In the genomic region with DNA sequence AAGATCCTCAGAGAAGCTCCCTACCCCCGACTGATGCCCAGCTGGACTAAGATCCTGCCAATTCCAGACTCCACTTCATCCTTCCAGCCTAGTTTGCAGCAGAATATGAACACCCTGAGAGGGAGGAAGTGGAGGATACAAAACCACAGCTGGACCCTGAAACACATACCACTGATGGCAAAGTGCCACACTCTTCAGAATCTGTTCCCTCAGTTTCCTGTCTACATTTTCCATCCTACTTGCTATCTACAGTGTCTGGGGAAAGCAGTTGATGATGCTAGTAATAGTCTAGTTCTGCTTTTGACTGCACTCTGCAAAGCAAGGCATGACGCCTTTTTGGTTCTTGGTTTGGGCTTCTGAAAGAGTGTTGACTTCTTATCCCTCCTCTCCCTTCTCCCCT, we compare ENCODE assay signal across 13 mouse cellular contexts. TPM values are rescaled to one million over a fixed set of nuclear protein-coding genes. Genes with fewer than 3 reads are reported as not detected.
DNase-seq lines count a peak whose midpoint lies in the region; ATAC-seq and TF ChIP-seq lines count a peak whose summit lies in the region.
"Had no signal": no experiment of that assay in that cellular context is flagged by ENCODE, and none has a peak within 500 bp of the region (broad histone marks: within the 10 kb centered on the region; RNA-seq: fewer than 3 reads in every experiment).

No protein-coding gene starts in this region.

- TF ChIP-seq EP300 in MEL (IDR thresholded peaks at IDR 0.05; ENCODE audit: low read depth in 1 of 2, low read length in 2 of 2), result no peak

- intact Hi-C loops in left cerebral cortex, postnatal 14 days (cut with DNase I), result no loop called here
- intact Hi-C loops in left cerebral cortex, postnatal 4 days (cut with DNase I), result no loop called here

- no peak overlapping the region for H3K4me2 ChIP-seq in heart, embryonic 16.5 days (ENCODE audit: low read depth, low read length)
- H3K4me2 ChIP-seq: hindbrain, embryonic 15.5 days; limb, embryonic 12.5 days had no signal

- no peak overlapping the region for H3K4me3 ChIP-seq in MEL (ENCODE audit: control insufficient read depth in 1 of 2, insufficient read depth in 1 of 2, low read depth in 2 of 2, low read length in 2 of 2)
- H3K4me3 ChIP-seq in heart, embryonic 16.5 days (ENCODE audit: low read length), result no peak overlapping the region
- H3K4me3 ChIP-seq: hindbrain, embryonic 15.5 days; limb, embryonic 12.5 days had no signal

- H3K27me3 ChIP-seq in MEL (ENCODE audit: control insufficient read depth in 1 of 2, insufficient read depth in 2 of 2, low read length in 2 of 2), result no peaks in the 10 kb centered on the region
- H3K27me3 ChIP-seq in heart, embryonic 16.5 days (ENCODE audit: control insufficient read depth, insufficient read depth, low read length), result no peaks in the 10 kb centered on the region
- H3K27me3 ChIP-seq: hindbrain, embryonic 15.5 days; limb, embryonic 12.5 days had no signal

- peak; percentile 39 to 70 for DNase-seq in left cerebral cortex, postnatal 14 days (ENCODE audit: low spot score in 2 of 2)
- DNase-seq in left cerebral cortex, postnatal 4 days, result no peak
- DNase-seq in MEL (ENCODE audit: low read depth, low spot score) (peak; percentile 46), adipocyte (ENCODE audit: low spot score) (no peak)
- peak; percentile 59 for DNase-seq in lung, postnatal 36 days
- DNase-seq in kidney, postnatal 10 days, result no peak
- DNase-seq in adrenal gland, postnatal 25 days, result no peak
- DNase-seq: cerebellum, adult 11-12 months had no signal

- H3K36me3 ChIP-seq in MEL (ENCODE audit: control insufficient read depth in 1 of 2, insufficient read depth in 2 of 2, low read length in 2 of 2), result peaks cover 0 to 5% of the 10 kb centered on the region in 2 experiments; a peak in 2 of 4 replicates
- H3K36me3 ChIP-seq in heart, embryonic 16.5 days (ENCODE audit: control insufficient read depth, insufficient read depth), result no peaks in the 10 kb centered on the region
- H3K36me3 ChIP-seq: hindbrain, embryonic 15.5 days; limb, embryonic 12.5 days had no signal

- H3K79me2 ChIP-seq in MEL (ENCODE audit: control insufficient read depth, insufficient read depth, low read length, poor library complexity), result no peaks in the 10 kb centered on the region

- no peak for TF ChIP-seq RAD21 in MEL (IDR thresholded peaks at IDR 0.05; ENCODE audit: low read depth, low read length)

- no peak for TF ChIP-seq CTCF in MEL (IDR thresholded peaks at IDR 0.05 in 2 of 3, conservative IDR thresholded peaks at IDR 0.05 in 1 of 3; ENCODE audit: control insufficient read depth in 1 of 3, insufficient read depth in 1 of 3, low read depth in 2 of 3, low read length in 3 of 3, poor library complexity in 1 of 3, severe bottlenecking in 1 of 3)

- TF ChIP-seq POLR2A in MEL (IDR thresholded peaks at IDR 0.05; ENCODE audit: control insufficient read depth in 1 of 2, insufficient read depth in 1 of 2, low read depth in 1 of 2, low read length in 2 of 2, poor library complexity in 1 of 2), result no peak

- peaks cover 0 to 19% of the 10 kb centered on the region in 2 experiments; a peak in 2 of 4 replicates for H3K4me1 ChIP-seq in MEL (ENCODE audit: control insufficient read depth in 1 of 2, insufficient read depth in 2 of 2, low read length in 2 of 2)
- H3K4me1 ChIP-seq in heart, embryonic 16.5 days (ENCODE audit: control insufficient read depth, insufficient read depth, low read length), result no peaks in the 10 kb centered on the region
- H3K4me1 ChIP-seq: hindbrain, embryonic 15.5 days; limb, embryonic 12.5 days had no signal

- no peak overlapping the region; the same call in 1 of the 2 replicates for H3K27ac ChIP-seq in MEL (ENCODE audit: control insufficient read depth, low read depth, low read length)
- H3K27ac ChIP-seq in heart, embryonic 16.5 days (ENCODE audit: low read length), result peak overlapping the region; percentile 15; the same call in 1 of the 2 replicates
- H3K27ac ChIP-seq: hindbrain, embryonic 15.5 days; limb, embryonic 12.5 days; stomach, postnatal 0 days had no signal

- no peak overlapping the region for H3K9ac ChIP-seq in MEL (ENCODE audit: control insufficient read depth, low read depth, low read length, poor library complexity, severe bottlenecking)
- no peak overlapping the region for H3K9ac ChIP-seq in heart, embryonic 16.5 days (ENCODE audit: low read length)
- H3K9ac ChIP-seq: hindbrain, embryonic 15.5 days; limb, embryonic 12.5 days had no signal

- no peak for ATAC-seq in heart, embryonic 16.5 days (replicated peaks; ENCODE audit: extremely low read depth, insufficient read depth, low FRiP score)

- H3K9me3 ChIP-seq in MEL (replicated peaks; ENCODE audit: insufficient read depth, low read length), result no peaks in the 10 kb centered on the region
- no peaks in the 10 kb centered on the region for H3K9me3 ChIP-seq in heart, embryonic 16.5 days (replicated peaks; ENCODE audit: control insufficient read depth, low read length)
- H3K9me3 ChIP-seq: hindbrain, embryonic 15.5 days; limb, embryonic 12.5 days had no signal

- 46% methylated on average over 2 of the region's 2 CpGs for WGBS in heart, embryonic 16.5 days

TF ChIP-seq in MEL, 35 proteins besides CTCF, POLR2A, EP300 and RAD21:
- no peak for TF ChIP-seq MEF2A (IDR thresholded peaks at IDR 0.05; ENCODE audit: extremely low read depth, insufficient replicate concordance, low read depth, low read length, poor library complexity, severe bottlenecking)
- TF ChIP-seq E2F4 (IDR thresholded peaks at IDR 0.05; ENCODE audit: borderline replicate concordance, low read depth, low read length), result no peak
- no peak for TF ChIP-seq GABPA (IDR thresholded peaks at IDR 0.05; ENCODE audit: low read depth, low read length)
- no peak for TF ChIP-seq ETS1 (IDR thresholded peaks at IDR 0.05; ENCODE audit: low read depth, low read length)
- TF ChIP-seq ZC3H11A (IDR thresholded peaks at IDR 0.05; ENCODE audit: low read depth, low read length), result no peak
- TF ChIP-seq CHD1 (IDR thresholded peaks at IDR 0.05; ENCODE audit: low read depth, low read length), result no peak
- TF ChIP-seq GATA1 (IDR thresholded peaks at IDR 0.05; ENCODE audit: low read depth, low read length), result no peak
- no peak for TF ChIP-seq USF2 (IDR thresholded peaks at IDR 0.05; ENCODE audit: borderline replicate concordance in 1 of 2, insufficient read depth in 1 of 2, low read depth in 1 of 2, low read length in 2 of 2)
- no peak for TF ChIP-seq MAFK (IDR thresholded peaks at IDR 0.05; ENCODE audit: borderline replicate concordance, low read depth, low read length)
- no peak for TF ChIP-seq TBP (IDR thresholded peaks at IDR 0.05; ENCODE audit: low read depth, low read length)
- TF ChIP-seq ZMIZ1 (IDR thresholded peaks at IDR 0.05; ENCODE audit: low read depth, low read length), result no peak
- no peak for TF ChIP-seq NELFE (IDR thresholded peaks at IDR 0.05; ENCODE audit: low read depth, low read length)
- TF ChIP-seq TAL1 (IDR thresholded peaks at IDR 0.05; ENCODE audit: low read length), result no peak
- TF ChIP-seq JUND (IDR thresholded peaks at IDR 0.05; ENCODE audit: low read depth, low read length), result no peak
- TF ChIP-seq USF1 (IDR thresholded peaks at IDR 0.05; ENCODE audit: low read depth, low read length), result no peak
- TF ChIP-seq MXI1 (IDR thresholded peaks at IDR 0.05; ENCODE audit: low read depth, low read length), result no peak
- TF ChIP-seq MYB (IDR thresholded peaks at IDR 0.05; ENCODE audit: low read depth, low read length), result no peak

RNA-seq across cellular contexts. Expression of a gene that starts 27.2 kb away (rescaled TPM):
- 1 to 10 TPM in 1 of 2 experiments, under 1 TPM in 1; 0.93 to 1.2 TPM for total RNA-seq in left cerebral cortex, postnatal 14 days (2021)
- under 1 TPM; 0.56 to 0.74 TPM for total RNA-seq in left cerebral cortex, postnatal 4 days (2021)
- total RNA-seq in MEL (2012; rRNA removed), result not detected in 2 replicates
- under 1 TPM in 1 of 2 experiments, not detected in 1; 0.07 TPM for polyA plus RNA-seq in MEL (2012; ENCODE audit: insufficient read depth in 1 of 2, insufficient read length in 2 of 2, low read depth in 1 of 2, low replicate concordance in 2 of 2, missing spikeins in 1 of 2)
- 1.2 and 1.8 TPM in 2 replicates for polyA plus RNA-seq in heart, embryonic 16.5 days (2015; fragmentation: Nextera tagmentation; extraction: Ambion mirVana)
- 1.1 and 1.3 TPM in 2 replicates for total RNA-seq in adrenal gland, postnatal 25 days (2021)

RNA-seq across cellular contexts. Expression of a gene that starts 36.9 kb away (rescaled TPM):
- not detected for total RNA-seq in left cerebral cortex, postnatal 14 days (2021)
- not detected for total RNA-seq in left cerebral cortex, postnatal 4 days (2021)
- total RNA-seq in MEL (2012; rRNA removed), result not detected in 2 replicates
- not detected for polyA plus RNA-seq in MEL (2012; ENCODE audit: insufficient read depth in 1 of 2, insufficient read length in 2 of 2, low read depth in 1 of 2, low replicate concordance in 2 of 2, missing spikeins in 1 of 2)
- polyA plus RNA-seq in heart, embryonic 16.5 days (2015; fragmentation: Nextera tagmentation; extraction: Ambion mirVana), result not detected in 2 replicates
- total RNA-seq in adrenal gland, postnatal 25 days (2021), result not detected in 2 replicates
- polyA plus RNA-seq: forebrain, embryonic 11.5 days; hindbrain, embryonic 15.5 days; limb, embryonic 12.5 days; stomach, postnatal 0 days had no signal

Comparison
In these comparisons a context has a peak if more than half of its experiments do, and no peak if none do; other contexts are left out.
1. DNase-seq: peak in left cerebral cortex, postnatal 14 days (2 of 2), MEL (single experiment) and lung, postnatal 36 days (single experiment); none in left cerebral cortex, postnatal 4 days (single experiment), adipocyte (single experiment), kidney, postnatal 10 days (single experiment) and adrenal gland, postnatal 25 days (single experiment).